Mouse (Mus musculus) myocyte (in vitro differentiated cells): ENCODE results near the gene Cttnbp2nl.

Experiments used
- MAX ChIP-seq: IDR thresholded peaks from one replicate; pipeline ENCODE4 v1.6.1; 2011; ENCODE audit warnings: low read depth, mild to moderate bottlenecking, control low read depth
- POLR2A ChIP-seq: IDR thresholded peaks from one replicate; pipeline ENCODE4 v1.6.1; 2011; ENCODE audit warnings: low read depth, mild to moderate bottlenecking, control low read depth, moderate library complexity; ENCODE audit not compliant: insufficient read length
- POLR2AphosphoS2 ChIP-seq: IDR thresholded peaks from one replicate; pipeline ENCODE4 v1.6.1; 2011; ENCODE audit warnings: low read depth, control low read depth; ENCODE audit not compliant: insufficient read length

GRCm38 (mm10) chr3:105094448-105094847 lies 41.5 kb upstream of the Cttnbp2nl start:
- no peak for TF ChIP-seq POLR2AphosphoS2
- TF ChIP-seq POLR2A, result no peak
- TF ChIP-seq MAX, result no peak
